Mouse (Mus musculus): ENCODE data around the gene Tardbp. TPM values are rescaled to one million over a fixed set of nuclear protein-coding genes. Genes with fewer than 3 reads are reported as not detected.

The Tardbp gene
- polyA plus RNA-seq, 1 experiment from 2014 or later = 211 TPM

GRCm38 (mm10) chr4:148643291-148644156, 16.7 kb upstream of the Tardbp start, which contains the start of gene Gm572:
Gene Gm572, plus strand, starts transcription at chr4:148643317.
- no peaks in the 10 kb centered on the region for H3K27me3 ChIP-seq (ENCODE audit: control insufficient read depth, insufficient read depth, low read length)
- no peak within 1 kb of the TSS for H3K4me3 ChIP-seq (ENCODE audit: low read depth, low read length)

GRCm38 (mm10) chr4:148641121-148641520, 14.3 kb upstream of the Tardbp start:
- 76% methylated on average over 5 of the region's 5 CpGs for WGBS
- Histone ChIP-seq H3K27me3 (ENCODE audit: control insufficient read depth, insufficient read depth, low read length) (no peaks in the 10 kb centered on the region), H3K9ac (ENCODE audit: low read length) (no peak overlapping the region)

More at GRCm38 (mm10) chr4:148643291-148644156, 16.7 kb upstream of the Tardbp start, which contains the start of gene Gm572:
- Histone ChIP-seq H3K9ac (ENCODE audit: low read length) (no peak within 1 kb of the TSS), H3K27ac (ENCODE audit: low read depth, low read length) (no peak within 1 kb of the TSS), H3K4me2 (ENCODE audit: low read depth) (no peak within 1 kb of the TSS), H3K36me3 (ENCODE audit: control insufficient read depth, insufficient read depth, low read length) (no peaks in the 10 kb centered on the region), H3K4me1 (ENCODE audit: control insufficient read depth, insufficient read depth, low read length) (no peaks in the 10 kb centered on the region), H3K9me3 (ENCODE audit: control insufficient read depth, low read length) (no peaks in the 10 kb centered on the region)
- DNase-seq (ENCODE audit: low spot score) (no peak), ATAC-seq (ENCODE audit: insufficient read depth, low FRiP score, low TSS enrichment) (no peak)
- WGBS = 72% methylated on average over 15 of the region's 15 CpGs

GRCm38 (mm10) chr4:148639455-148639854, 12.6 kb upstream of the Tardbp start:
- no peaks in the 10 kb centered on the region for H3K36me3 ChIP-seq (ENCODE audit: control insufficient read depth, insufficient read depth, low read length)
- no peaks in the 10 kb centered on the region for H3K27me3 ChIP-seq (ENCODE audit: control insufficient read depth, insufficient read depth, low read length)
- H3K4me2 ChIP-seq (ENCODE audit: low read depth) = no peak overlapping the region
- no peaks in the 10 kb centered on the region for H3K9me3 ChIP-seq (ENCODE audit: control insufficient read depth, low read length)
- H3K9ac ChIP-seq (ENCODE audit: low read length) = no peak overlapping the region
- H3K4me1 ChIP-seq (ENCODE audit: control insufficient read depth, insufficient read depth, low read length) = no peaks in the 10 kb centered on the region
- ATAC-seq (ENCODE audit: insufficient read depth, low FRiP score, low TSS enrichment) = no peak
- H3K4me3 ChIP-seq (ENCODE audit: low read depth, low read length) = no peak overlapping the region
- 84% methylated on average over 2 of the region's 2 CpGs for WGBS
- no peak for DNase-seq (ENCODE audit: low spot score)
- H3K27ac ChIP-seq (ENCODE audit: low read depth, low read length) = no peak overlapping the region

More at GRCm38 (mm10) chr4:148641121-148641520, 14.3 kb upstream of the Tardbp start:
- Histone ChIP-seq H3K4me1 (ENCODE audit: control insufficient read depth, insufficient read depth, low read length) (no peaks in the 10 kb centered on the region), H3K36me3 (ENCODE audit: control insufficient read depth, insufficient read depth, low read length) (no peaks in the 10 kb centered on the region), H3K9me3 (ENCODE audit: control insufficient read depth, low read length) (no peaks in the 10 kb centered on the region), H3K27ac (ENCODE audit: low read depth, low read length) (no peak overlapping the region), H3K4me2 (ENCODE audit: low read depth) (no peak overlapping the region), H3K4me3 (ENCODE audit: low read depth, low read length) (no peak overlapping the region)
- ATAC-seq (ENCODE audit: insufficient read depth, low FRiP score, low TSS enrichment) (no peak), DNase-seq (ENCODE audit: low spot score) (no peak)

GRCm38 (mm10) chr4:148638302-148638701, 11.5 kb upstream of the Tardbp start:
- DNase-seq (ENCODE audit: low spot score) = no peak
- Histone ChIP-seq H3K4me2 (ENCODE audit: low read depth) (no peak overlapping the region), H3K27ac (ENCODE audit: low read depth, low read length) (no peak overlapping the region), H3K4me3 (ENCODE audit: low read depth, low read length) (no peak overlapping the region), H3K9me3 (ENCODE audit: control insufficient read depth, low read length) (no peaks in the 10 kb centered on the region), H3K27me3 (ENCODE audit: control insufficient read depth, insufficient read depth, low read length) (no peaks in the 10 kb centered on the region), H3K9ac (ENCODE audit: low read length) (no peak overlapping the region), H3K4me1 (ENCODE audit: control insufficient read depth, insufficient read depth, low read length) (no peaks in the 10 kb centered on the region), H3K36me3 (ENCODE audit: control insufficient read depth, insufficient read depth, low read length) (no peaks in the 10 kb centered on the region)
- no peak for ATAC-seq (ENCODE audit: insufficient read depth, low FRiP score, low TSS enrichment)
- WGBS = 69% methylated on average over 9 of the region's 9 CpGs

GRCm38 (mm10) chr4:148635309-148635708, 8.5 kb upstream of the Tardbp start:
- ATAC-seq (ENCODE audit: insufficient read depth, low FRiP score, low TSS enrichment) (no peak), DNase-seq (ENCODE audit: low spot score) (no peak)
- H3K27ac ChIP-seq (ENCODE audit: low read depth, low read length) = no peak overlapping the region
- H3K9me3 ChIP-seq (ENCODE audit: control insufficient read depth, low read length) = no peaks in the 10 kb centered on the region
- no peak overlapping the region for H3K4me2 ChIP-seq (ENCODE audit: low read depth)
- no peak overlapping the region for H3K4me3 ChIP-seq (ENCODE audit: low read depth, low read length)
- no peaks in the 10 kb centered on the region for H3K27me3 ChIP-seq (ENCODE audit: control insufficient read depth, insufficient read depth, low read length)
- H3K9ac ChIP-seq (ENCODE audit: low read length) = no peak overlapping the region
- no peaks in the 10 kb centered on the region for H3K36me3 ChIP-seq (ENCODE audit: control insufficient read depth, insufficient read depth, low read length)
- 75% methylated on average over 2 of the region's 2 CpGs for WGBS
- H3K4me1 ChIP-seq (ENCODE audit: control insufficient read depth, insufficient read depth, low read length) = no peaks in the 10 kb centered on the region

GRCm38 (mm10) chr4:148633395-148634061, 6.7 kb upstream of the Tardbp start:
- ATAC-seq (ENCODE audit: insufficient read depth, low FRiP score, low TSS enrichment) = no peak
- Histone ChIP-seq H3K27ac (ENCODE audit: low read depth, low read length) (no peak overlapping the region), H3K4me3 (ENCODE audit: low read depth, low read length) (no peak overlapping the region), H3K9me3 (ENCODE audit: control insufficient read depth, low read length) (no peaks in the 10 kb centered on the region), H3K27me3 (ENCODE audit: control insufficient read depth, insufficient read depth, low read length) (no peaks in the 10 kb centered on the region), H3K4me1 (ENCODE audit: control insufficient read depth, insufficient read depth, low read length) (no peaks in the 10 kb centered on the region), H3K4me2 (ENCODE audit: low read depth) (no peak overlapping the region), H3K36me3 (ENCODE audit: control insufficient read depth, insufficient read depth, low read length) (no peaks in the 10 kb centered on the region), H3K9ac (ENCODE audit: low read length) (no peak overlapping the region)
- DNase-seq (ENCODE audit: low spot score) = no peak
- 69% methylated on average over 2 of the region's 2 CpGs for WGBS

- DNase-seq (ENCODE audit: low spot score) = no peak
- no peak overlapping the region for H3K9ac ChIP-seq (ENCODE audit: low read length)
- no peaks in the 10 kb centered on the region for H3K36me3 ChIP-seq (ENCODE audit: control insufficient read depth, insufficient read depth, low read length)
- H3K4me2 ChIP-seq (ENCODE audit: low read depth) = no peak overlapping the region
- ATAC-seq (ENCODE audit: insufficient read depth, low FRiP score, low TSS enrichment) = no peak
- no peaks in the 10 kb centered on the region for H3K27me3 ChIP-seq (ENCODE audit: control insufficient read depth, insufficient read depth, low read length)
- peaks cover 2% of the 10 kb centered on the region; the same call in 1 of the 2 replicates for H3K4me1 ChIP-seq (ENCODE audit: control insufficient read depth, insufficient read depth, low read length)
- H3K27ac ChIP-seq (ENCODE audit: low read depth, low read length) = no peak overlapping the region
- H3K9me3 ChIP-seq (ENCODE audit: control insufficient read depth, low read length) = no peaks in the 10 kb centered on the region
- 81% methylated on average over 3 of the region's 3 CpGs for WGBS
- no peak overlapping the region for H3K4me3 ChIP-seq (ENCODE audit: low read depth, low read length)
Measured at GRCm38 (mm10) chr4:148632013-148632692, 5.3 kb upstream of the Tardbp start.

- Histone ChIP-seq H3K36me3 (ENCODE audit: control insufficient read depth, insufficient read depth, low read length) (peaks cover 19% of the 10 kb centered on the region), H3K27me3 (ENCODE audit: control insufficient read depth, insufficient read depth, low read length) (no peaks in the 10 kb centered on the region), H3K4me2 (ENCODE audit: low read depth) (peak overlapping the region; percentile 94), H3K9ac (ENCODE audit: low read length) (peak overlapping the region; percentile 12), H3K9me3 (ENCODE audit: control insufficient read depth, low read length) (no peaks in the 10 kb centered on the region), H3K4me3 (ENCODE audit: low read depth, low read length) (peak overlapping the region; percentile 84), H3K27ac (ENCODE audit: low read depth, low read length) (no peak overlapping the region), H3K4me1 (ENCODE audit: control insufficient read depth, insufficient read depth, low read length) (peaks cover 8% of the 10 kb centered on the region; the same call in 1 of the 2 replicates)
- 67% methylated on average over 3 of the region's 3 CpGs for WGBS
- DNase-seq (ENCODE audit: low spot score) (no peak), ATAC-seq (ENCODE audit: insufficient read depth, low FRiP score, low TSS enrichment) (peak; percentile 22)
Measured at GRCm38 (mm10) chr4:148627246-148627645, 427 bp upstream of the Tardbp start.

Measured in neural tube, embryonic 11.5 days (tissue).